ENCODE assay signal across 9 mouse cellular contexts in the genomic region with DNA sequence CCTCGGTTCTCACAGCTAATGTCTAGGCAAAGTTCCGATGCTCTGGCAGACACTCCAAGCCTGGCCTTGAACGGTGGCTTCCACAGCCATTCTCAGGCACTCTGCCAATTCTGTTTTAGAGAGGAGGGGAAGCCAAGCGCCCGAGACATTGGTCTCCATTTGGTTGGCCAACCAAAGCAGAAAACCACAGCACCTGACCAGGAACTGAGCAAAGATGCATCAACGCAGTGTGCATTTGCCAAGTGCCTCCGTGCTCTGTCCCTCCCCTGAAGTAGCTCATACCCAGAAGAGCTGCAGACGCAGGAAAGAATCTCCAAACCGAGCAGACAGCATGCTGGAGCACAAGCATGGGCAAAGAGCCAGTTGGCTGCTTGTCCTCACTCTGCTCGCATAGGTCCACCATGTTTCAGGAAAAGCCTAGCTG. TPM values are rescaled to one million over a fixed set of nuclear protein-coding genes. Genes with fewer than 3 reads are reported as not detected.
DNase-seq lines count a peak whose midpoint lies in the region; ATAC-seq and TF ChIP-seq lines count a peak whose summit lies in the region.
"Had no signal": no experiment of that assay in that cellular context is flagged by ENCODE, and none has a peak within 500 bp of the region (broad histone marks: within the 10 kb centered on the region; RNA-seq: fewer than 3 reads in every experiment).

No protein-coding gene starts in this region.

- TF ChIP-seq POLR2A in brain, embryonic 14.5 days (IDR thresholded peaks at IDR 0.05; ENCODE audit: borderline replicate concordance, extremely low read depth, insufficient read depth, insufficient read length, poor library complexity, severe bottlenecking): no peak
- TF ChIP-seq POLR2A in thymus, adult 2 months (IDR thresholded peaks at IDR 0.05; ENCODE audit: control insufficient read depth, extremely low read depth, insufficient read depth, low read length, poor library complexity): no peak

- no peaks in the 10 kb centered on the region for H3K9me3 ChIP-seq in kidney, embryonic 14.5 days (ENCODE audit: control insufficient read depth, low read length)
- H3K9me3 ChIP-seq: neural tube, embryonic 12.5 days had no signal

- H3K27ac ChIP-seq in kidney, embryonic 14.5 days (ENCODE audit: low read depth, low read length): no peak overlapping the region
- no peak overlapping the region for H3K27ac ChIP-seq in thymus, adult 2 months (ENCODE audit: control insufficient read depth, insufficient read depth, low read length)
- H3K27ac ChIP-seq: neural tube, embryonic 12.5 days had no signal

- no peaks in the 10 kb centered on the region for H3K36me3 ChIP-seq in kidney, embryonic 14.5 days (ENCODE audit: control insufficient read depth, insufficient read depth, low read length)
- no peaks in the 10 kb centered on the region for H3K36me3 ChIP-seq in thymus, adult 2 months (ENCODE audit: control insufficient read depth, insufficient read depth, low read length)
- H3K36me3 ChIP-seq: neural tube, embryonic 12.5 days had no signal

- intact Hi-C loops in heart, postnatal 10 days (cut with DNase I): no loop called here

- no peak for TF ChIP-seq CTCF in brain, embryonic 14.5 days (IDR thresholded peaks at IDR 0.05; ENCODE audit: borderline replicate concordance, extremely low read depth, insufficient read depth, insufficient read length)
- no peak for TF ChIP-seq CTCF in thymus, adult 2 months (IDR thresholded peaks at IDR 0.05; ENCODE audit: borderline replicate concordance, control insufficient read depth, extremely low read depth, insufficient read depth, low read length, poor library complexity)

- no peak for ATAC-seq in kidney, embryonic 14.5 days (ENCODE audit: low FRiP score, low TSS enrichment)

- peak; percentile 31 for DNase-seq in kidney, adult 11 months
- DNase-seq in MN1 (ENCODE audit: low spot score): peak; percentile 73
- DNase-seq in brain, embryonic 14.5 days (ENCODE audit: low read depth): peak; percentile 88
- peak; percentile 52 to 53 for DNase-seq in heart, postnatal 10 days
- peak; percentile 29 for DNase-seq in skeletal muscle tissue, adult 2 months (ENCODE audit: low read depth, low spot score)
- no peak for DNase-seq in B cell, adult 2 months
- DNase-seq in thymus, adult 2 months: no peak

- WGBS in kidney, embryonic 14.5 days: 78% methylated on average over 10 of the region's 10 CpGs
- 7% methylated on average over 10 of the region's 10 CpGs for WGBS in thymus, adult 2 months

- no peak overlapping the region for H3K4me3 ChIP-seq in kidney, embryonic 14.5 days (ENCODE audit: low read length)
- H3K4me3 ChIP-seq in thymus, adult 2 months (ENCODE audit: control insufficient read depth, insufficient read depth, low read length): no peak overlapping the region
- H3K4me3 ChIP-seq: neural tube, embryonic 12.5 days had no signal

- peaks cover 8% of the 10 kb centered on the region for H3K27me3 ChIP-seq in kidney, embryonic 14.5 days (ENCODE audit: control insufficient read depth, insufficient read depth, low read length)
- H3K27me3 ChIP-seq in thymus, adult 2 months (ENCODE audit: control insufficient read depth, insufficient read depth, low read length): peaks cover 7% of the 10 kb centered on the region; the same call in 1 of the 2 replicates

- H3K9ac ChIP-seq in kidney, embryonic 14.5 days (ENCODE audit: low read depth, low read length): no peak overlapping the region
- H3K9ac ChIP-seq: neural tube, embryonic 12.5 days had no signal

- H3K4me1 ChIP-seq in kidney, embryonic 14.5 days (ENCODE audit: control insufficient read depth, insufficient read depth, low read length): peaks cover 12% of the 10 kb centered on the region; the same call in 1 of the 2 replicates
- H3K4me1 ChIP-seq in thymus, adult 2 months (replicated peaks; ENCODE audit: control insufficient read depth, insufficient read depth, low read length): no peaks in the 10 kb centered on the region

- H3K4me2 ChIP-seq in kidney, embryonic 14.5 days (replicated peaks; ENCODE audit: low read depth, low read length): no peak overlapping the region
- H3K4me2 ChIP-seq: neural tube, embryonic 12.5 days had no signal

RNA-seq across cellular contexts. Expression of a gene that starts 4.6 kb away (rescaled TPM):
- 0.84 and 0.94 TPM in 2 replicates for polyA plus RNA-seq in kidney, embryonic 14.5 days (2014; fragmentation: Nextera tagmentation; extraction: Ambion mirVana)
- polyA plus RNA-seq in brain, embryonic 14.5 days (2012; rRNA removed): 2.0 and 3.5 TPM in 2 replicates
- total RNA-seq in heart, postnatal 10 days (2021): under 1 TPM; 0.25 to 0.60 TPM
- 0.18 and 0.20 TPM in 2 replicates for polyA plus RNA-seq in thymus, adult 2 months (2012; rRNA removed)

RNA-seq across cellular contexts. Expression of a gene that starts 43.7 kb away (rescaled TPM):
- 265 and 337 TPM in 2 replicates for polyA plus RNA-seq in kidney, embryonic 14.5 days (2014; fragmentation: Nextera tagmentation; extraction: Ambion mirVana)
- polyA plus RNA-seq in brain, embryonic 14.5 days (2012; rRNA removed): 317 and 398 TPM in 2 replicates
- total RNA-seq in heart, postnatal 10 days (2021): 10 to 100 TPM; 43.6 to 60.4 TPM
- 49.6 and 54.4 TPM in 2 replicates for polyA plus RNA-seq in thymus, adult 2 months (2012; rRNA removed)

RNA-seq across cellular contexts. Expression of a gene that starts 44.1 kb away (rescaled TPM):
- polyA plus RNA-seq in kidney, embryonic 14.5 days (2014; fragmentation: Nextera tagmentation; extraction: Ambion mirVana): 12.1 and 31.1 TPM in 2 replicates
- polyA plus RNA-seq in brain, embryonic 14.5 days (2012; rRNA removed): 33.4 and 38.2 TPM in 2 replicates
- 10 to 100 TPM; 25.8 to 27.1 TPM for total RNA-seq in heart, postnatal 10 days (2021)
- 55.7 and 58.2 TPM in 2 replicates for polyA plus RNA-seq in thymus, adult 2 months (2012; rRNA removed)

Comparison
In these comparisons a context has a peak if more than half of its experiments do, and no peak if none do; other contexts are left out.
1. DNase-seq: peak in kidney, adult 11 months (single experiment), MN1 (single experiment), brain, embryonic 14.5 days (single experiment), heart, postnatal 10 days (2 of 2) and skeletal muscle tissue, adult 2 months (single experiment); none in B cell, adult 2 months (0 of 2) and thymus, adult 2 months (single experiment).